12 mouse cellular contexts compared by ENCODE assay signal in genomic region chr16:44149002-44149767, GRCm38 (mm10). TPM values are rescaled to one million over a fixed set of nuclear protein-coding genes. Genes with fewer than 3 reads are reported as not detected.
A peak's percentile ranks its signal among the peaks of the same experiment; 100 is the strongest.
DNase-seq lines count a peak whose midpoint lies in the region; ATAC-seq and TF ChIP-seq lines count a peak whose summit lies in the region.
"Had no signal": no experiment of that assay in that cellular context is flagged by ENCODE, and none has a peak within 500 bp of the region (broad histone marks: within the 10 kb centered on the region; RNA-seq: fewer than 3 reads in every experiment).

No protein-coding gene starts in this region.

- ATAC-seq in hindbrain, postnatal 0 days: no peak
- no peak for ATAC-seq in hindbrain, embryonic 11.5 days (ENCODE audit: low FRiP score)
- no peak for ATAC-seq in midbrain, postnatal 0 days (ENCODE audit: low FRiP score)
- no peak for ATAC-seq in midbrain, embryonic 15.5 days (replicated peaks)
- peak; percentile 63; the same call in 1 of the 2 replicates for ATAC-seq in common myeloid progenitor, adult 5-6 weeks (replicated peaks; ENCODE audit: low read depth, poor library complexity, severe bottlenecking)

- H3K4me3 ChIP-seq in hindbrain, postnatal 0 days (ENCODE audit: low read length): no peak overlapping the region
- no peak overlapping the region for H3K4me3 ChIP-seq in hindbrain, embryonic 11.5 days (ENCODE audit: low read depth, low read length)
- H3K4me3 ChIP-seq in midbrain, postnatal 0 days (ENCODE audit: low read depth, low read length): no peak overlapping the region
- no peak overlapping the region for H3K4me3 ChIP-seq in midbrain, embryonic 15.5 days

- peak; percentile 63 for TF ChIP-seq CTCF in hindbrain, postnatal 0 days (IDR thresholded peaks at IDR 0.05; ENCODE audit: low read depth)
- peak; percentile 64 for TF ChIP-seq CTCF in midbrain, postnatal 0 days (IDR thresholded peaks at IDR 0.05)

- 98% methylated on average over 1 of the region's 1 CpGs for WGBS in hindbrain, postnatal 0 days
- WGBS in hindbrain, embryonic 11.5 days: 95% methylated on average over 1 of the region's 1 CpGs
- 92% methylated on average over 1 of the region's 1 CpGs for WGBS in midbrain, postnatal 0 days
- 96% methylated on average over 1 of the region's 1 CpGs for WGBS in midbrain, embryonic 15.5 days

- no peak overlapping the region for H3K4me2 ChIP-seq in hindbrain, postnatal 0 days (ENCODE audit: low read depth, low read length)
- no peak overlapping the region for H3K4me2 ChIP-seq in hindbrain, embryonic 11.5 days (replicated peaks; ENCODE audit: low read depth, low read length)
- no peak overlapping the region for H3K4me2 ChIP-seq in midbrain, postnatal 0 days (ENCODE audit: low read depth, low read length, poor library complexity, severe bottlenecking)
- no peak overlapping the region for H3K4me2 ChIP-seq in midbrain, embryonic 15.5 days

- H3K36me3 ChIP-seq in hindbrain, postnatal 0 days (ENCODE audit: insufficient read depth, low read length): no peaks in the 10 kb centered on the region
- no peaks in the 10 kb centered on the region for H3K36me3 ChIP-seq in hindbrain, embryonic 11.5 days (ENCODE audit: control insufficient read depth, insufficient read depth, low read length)
- H3K36me3 ChIP-seq in midbrain, postnatal 0 days (ENCODE audit: insufficient read depth, low read length): no peaks in the 10 kb centered on the region
- H3K36me3 ChIP-seq in midbrain, embryonic 15.5 days (replicated peaks): no peaks in the 10 kb centered on the region

- H3K9me3 ChIP-seq in hindbrain, postnatal 0 days (ENCODE audit: low read length): no peaks in the 10 kb centered on the region
- no peaks in the 10 kb centered on the region for H3K9me3 ChIP-seq in hindbrain, embryonic 11.5 days (ENCODE audit: control insufficient read depth, low read length)
- H3K9me3 ChIP-seq in midbrain, postnatal 0 days (ENCODE audit: low read length): no peaks in the 10 kb centered on the region
- no peaks in the 10 kb centered on the region for H3K9me3 ChIP-seq in midbrain, embryonic 15.5 days

- no peak overlapping the region for H3K9ac ChIP-seq in hindbrain, postnatal 0 days (replicated peaks; ENCODE audit: low read length)
- H3K9ac ChIP-seq in hindbrain, embryonic 11.5 days (ENCODE audit: low read depth, low read length): no peak overlapping the region
- no peak overlapping the region for H3K9ac ChIP-seq in midbrain, postnatal 0 days (replicated peaks; ENCODE audit: low read length, poor library complexity, severe bottlenecking)
- no peak overlapping the region for H3K9ac ChIP-seq in midbrain, embryonic 15.5 days

- H3K27ac ChIP-seq in hindbrain, postnatal 0 days: no peak overlapping the region
- H3K27ac ChIP-seq in hindbrain, embryonic 11.5 days (ENCODE audit: low read depth, low read length): no peak overlapping the region
- H3K27ac ChIP-seq in midbrain, postnatal 0 days (ENCODE audit: low read depth, low read length): no peak overlapping the region
- no peak overlapping the region for H3K27ac ChIP-seq in midbrain, embryonic 15.5 days

- DNase-seq in hindbrain, postnatal 0 days (ENCODE audit: low spot score): peak; percentile 19
- DNase-seq in hindbrain, embryonic 11.5 days (ENCODE audit: low spot score): no peak
- no peak for DNase-seq in midbrain, postnatal 0 days (ENCODE audit: low spot score)
- DNase-seq in urinary bladder, postnatal 25 days (ENCODE audit: low spot score): no peak
- no peak for DNase-seq in gastrocnemius, postnatal 10 days
- DNase-seq: adrenal gland, postnatal 10 days; heart, adult 18-20 months; heart, postnatal 36 days; kidney, adult 11 months; lung, postnatal 4 days had no signal

- no peaks in the 10 kb centered on the region for H3K4me1 ChIP-seq in hindbrain, postnatal 0 days (ENCODE audit: insufficient read depth, low read length)
- H3K4me1 ChIP-seq in hindbrain, embryonic 11.5 days (replicated peaks; ENCODE audit: control insufficient read depth, insufficient read depth, low read length): no peaks in the 10 kb centered on the region
- no peaks in the 10 kb centered on the region for H3K4me1 ChIP-seq in midbrain, postnatal 0 days (ENCODE audit: insufficient read depth, low read length)
- no peaks in the 10 kb centered on the region for H3K4me1 ChIP-seq in midbrain, embryonic 15.5 days

- no peaks in the 10 kb centered on the region for H3K27me3 ChIP-seq in hindbrain, postnatal 0 days (ENCODE audit: insufficient read depth, low read length)
- H3K27me3 ChIP-seq in hindbrain, embryonic 11.5 days (ENCODE audit: control insufficient read depth, insufficient read depth, low read length): no peaks in the 10 kb centered on the region
- no peaks in the 10 kb centered on the region for H3K27me3 ChIP-seq in midbrain, postnatal 0 days (ENCODE audit: insufficient read depth, low read length)
- H3K27me3 ChIP-seq in midbrain, embryonic 15.5 days (replicated peaks): no peaks in the 10 kb centered on the region

RNA-seq across cellular contexts. Expression of gene Naa50, which starts 9.6 kb away (rescaled TPM):
- 10.0 and 10.1 TPM in 2 replicates for total RNA-seq in hindbrain, postnatal 0 days (2014; rRNA removed)
- 56.3 and 56.6 TPM in 2 replicates for polyA plus RNA-seq in hindbrain, postnatal 0 days (2015; fragmentation: Nextera tagmentation; extraction: Ambion mirVana)
- 76.0 and 86.1 TPM in 2 replicates for polyA plus RNA-seq in hindbrain, embryonic 11.5 days (2014; fragmentation: Nextera tagmentation; extraction: Ambion mirVana)
- total RNA-seq in midbrain, postnatal 0 days (2014; rRNA removed): 15.3 and 22.1 TPM in 2 replicates
- polyA plus RNA-seq in midbrain, postnatal 0 days (2015; fragmentation: Nextera tagmentation; extraction: Ambion mirVana): 44.7 and 50.4 TPM in 2 replicates
- polyA plus RNA-seq in midbrain, embryonic 15.5 days (2015; fragmentation: Nextera tagmentation; extraction: Ambion mirVana): 58.6 and 60.8 TPM in 2 replicates
- 144 and 169 TPM in 2 replicates for total RNA-seq in common myeloid progenitor, adult 5-6 weeks (2017)
- total RNA-seq in gastrocnemius, postnatal 10 days (2021): 100 to 1,000 TPM; 231 to 242 TPM

RNA-seq across cellular contexts. Expression of gene Atp6v1a, which starts 9.7 kb away (rescaled TPM):
- total RNA-seq in hindbrain, postnatal 0 days (2014; rRNA removed): 165 and 183 TPM in 2 replicates
- polyA plus RNA-seq in hindbrain, postnatal 0 days (2015; fragmentation: Nextera tagmentation; extraction: Ambion mirVana): 161 TPM in 2 replicates
- 73.9 and 82.8 TPM in 2 replicates for polyA plus RNA-seq in hindbrain, embryonic 11.5 days (2014; fragmentation: Nextera tagmentation; extraction: Ambion mirVana)
- total RNA-seq in midbrain, postnatal 0 days (2014; rRNA removed): 193 and 218 TPM in 2 replicates
- 194 and 204 TPM in 2 replicates for polyA plus RNA-seq in midbrain, postnatal 0 days (2015; fragmentation: Nextera tagmentation; extraction: Ambion mirVana)
- 128 and 133 TPM in 2 replicates for polyA plus RNA-seq in midbrain, embryonic 15.5 days (2015; fragmentation: Nextera tagmentation; extraction: Ambion mirVana)
- total RNA-seq in common myeloid progenitor, adult 5-6 weeks (2017): 54.5 and 62.3 TPM in 2 replicates
- total RNA-seq in gastrocnemius, postnatal 10 days (2021): 10 to 100 TPM; 40.0 to 45.3 TPM

RNA-seq across cellular contexts. Expression of gene Usf3, which starts 23.9 kb away (rescaled TPM):
- 13.8 and 14.1 TPM in 2 replicates for total RNA-seq in hindbrain, postnatal 0 days (2014; rRNA removed)
- polyA plus RNA-seq in hindbrain, postnatal 0 days (2015; fragmentation: Nextera tagmentation; extraction: Ambion mirVana): 1.9 and 2.4 TPM in 2 replicates
- polyA plus RNA-seq in hindbrain, embryonic 11.5 days (2014; fragmentation: Nextera tagmentation; extraction: Ambion mirVana): 4.7 and 6.6 TPM in 2 replicates
- 12.0 and 14.1 TPM in 2 replicates for total RNA-seq in midbrain, postnatal 0 days (2014; rRNA removed)
- polyA plus RNA-seq in midbrain, postnatal 0 days (2015; fragmentation: Nextera tagmentation; extraction: Ambion mirVana): 1.4 and 1.5 TPM in 2 replicates
- 2.8 and 2.9 TPM in 2 replicates for polyA plus RNA-seq in midbrain, embryonic 15.5 days (2015; fragmentation: Nextera tagmentation; extraction: Ambion mirVana)
- total RNA-seq in common myeloid progenitor, adult 5-6 weeks (2017): 14.4 and 18.0 TPM in 2 replicates
- 10 to 100 TPM; 35.8 to 40.6 TPM for total RNA-seq in gastrocnemius, postnatal 10 days (2021)
